Mouse (Mus musculus): ENCODE data around the gene Etfbkmt. TPM values are rescaled to one million over a fixed set of nuclear protein-coding genes. Genes with fewer than 3 reads are reported as not detected.
A peak's percentile ranks its signal among the peaks of the same experiment; 100 is the strongest.
"Not testable (repeated sequence)": the region's sequence is repeated elsewhere in the genome, so short reads cannot be mapped to it uniquely, and the experiment has no call there.

Gene Etfbkmt
- polyA plus RNA-seq, 1 experiment from 2014 or later, result 17.3 TPM

DNA sequence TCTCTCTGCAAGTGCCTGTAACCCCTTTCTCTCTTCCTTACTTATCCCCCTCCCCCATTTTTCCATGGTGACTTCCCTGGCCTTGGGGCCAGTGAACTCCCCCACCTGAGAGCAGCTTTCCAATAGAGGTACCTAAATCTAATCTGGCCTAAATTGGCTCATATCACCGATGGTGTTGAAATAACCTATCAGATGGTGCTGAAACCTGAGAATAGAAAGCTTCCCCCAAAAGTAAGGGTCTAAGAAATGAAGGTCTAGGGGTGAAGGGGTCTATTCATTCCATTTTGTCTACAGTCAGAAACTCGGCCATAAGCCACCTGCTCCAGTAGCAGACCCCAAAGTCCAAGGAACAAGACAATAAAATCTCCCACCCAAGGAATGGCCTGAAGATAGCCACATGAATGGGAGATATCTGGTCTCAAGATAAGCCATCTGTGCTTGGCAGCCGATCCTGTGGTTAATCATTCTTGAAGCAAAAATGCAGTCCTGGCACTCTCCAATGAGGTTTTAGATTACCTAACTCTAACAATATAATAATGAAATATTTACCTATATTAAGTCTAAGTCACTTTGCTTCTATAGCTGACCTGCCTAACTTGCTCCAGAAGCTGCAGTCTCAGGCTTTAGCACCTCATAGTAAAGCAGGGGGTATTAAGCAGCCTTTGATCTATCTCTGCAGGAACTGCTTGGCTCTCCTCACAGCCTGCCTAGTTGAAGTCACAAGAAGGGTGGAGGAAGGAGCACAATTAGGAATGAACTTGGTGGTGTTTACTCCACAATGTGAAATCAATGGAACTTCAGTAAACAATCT, 15.6 kb downstream of the Etfbkmt start:
- Histone ChIP-seq H3K27me3 (no peaks in the 10 kb centered on the region), H3K4me3 (replicated peaks) (no peak overlapping the region), H3K27ac (no peak overlapping the region), H3K9ac (replicated peaks) (no peak overlapping the region), H3K36me3 (peaks cover 55% of the 10 kb centered on the region), H3K9me3 (no peaks in the 10 kb centered on the region), H3K4me1 (replicated peaks) (peaks cover 10% of the 10 kb centered on the region), H3K4me2 (no peak overlapping the region)
- WGBS, result 51% methylated on average over 3 of the region's 3 CpGs
- no peak for ATAC-seq (ENCODE audit: insufficient number of reproducible peaks, insufficient read depth, low FRiP score, low TSS enrichment, low read depth)

DNA sequence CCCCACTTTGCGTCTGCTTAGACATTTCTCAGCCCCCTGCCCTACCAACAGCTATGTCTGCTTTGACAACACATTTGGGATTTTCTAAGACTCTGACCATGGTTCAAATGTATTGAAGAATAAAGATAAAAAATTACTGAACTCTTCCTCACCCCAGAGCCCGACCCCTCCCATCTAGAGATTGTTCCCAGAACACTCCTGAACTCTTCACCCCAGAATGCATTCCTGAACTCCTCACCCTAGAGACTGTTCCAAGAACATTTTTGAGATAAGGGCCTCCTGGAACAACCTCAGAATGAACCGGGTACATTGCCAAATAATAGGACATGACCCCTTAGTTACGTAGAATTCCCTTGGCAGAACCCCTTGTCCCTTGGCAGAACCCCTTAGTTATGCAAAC, 27.4 kb downstream of the Etfbkmt start:
- H3K9ac ChIP-seq (replicated peaks); H3K4me3 ChIP-seq (replicated peaks); H3K4me1 ChIP-seq (replicated peaks); H3K4me2 ChIP-seq; H3K27ac ChIP-seq; ATAC-seq (ENCODE audit: insufficient number of reproducible peaks, insufficient read depth, low FRiP score, low TSS enrichment, low read depth); H3K9me3 ChIP-seq; H3K27me3 ChIP-seq: not testable (repeated sequence)
- WGBS, result 90% methylated on average over 4 of the region's 4 CpGs
- peaks cover 66% of the 10 kb centered on the region for H3K36me3 ChIP-seq

DNA sequence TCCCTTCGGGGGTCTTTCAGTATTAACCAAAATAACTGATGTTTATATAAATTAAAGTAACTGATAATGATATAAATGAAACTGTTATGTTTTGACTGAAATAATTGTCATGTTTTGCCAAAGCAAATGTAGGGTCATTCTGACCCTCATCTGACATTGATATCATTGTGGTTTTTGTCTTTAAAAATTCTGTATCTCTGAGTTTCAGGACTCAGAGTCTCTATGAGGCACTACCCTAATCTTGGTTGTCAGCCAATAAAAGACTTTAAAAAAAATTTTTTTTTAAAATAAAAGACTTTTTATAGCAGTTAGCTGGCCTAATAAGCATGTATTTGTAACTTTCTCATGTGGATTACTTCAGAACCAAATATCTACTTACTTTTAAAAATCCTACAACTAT, 28.0 kb downstream of the Etfbkmt start:
- Histone ChIP-seq H3K27me3 (no peaks in the 10 kb centered on the region), H3K36me3 (peaks cover 60% of the 10 kb centered on the region), H3K9me3 (no peaks in the 10 kb centered on the region), H3K4me2 (no peak overlapping the region), H3K27ac (no peak overlapping the region), H3K9ac (replicated peaks) (no peak overlapping the region), H3K4me3 (replicated peaks) (no peak overlapping the region), H3K4me1 (replicated peaks) (no peaks in the 10 kb centered on the region)
- WGBS, result 97% methylated on average over 1 of the region's 1 CpGs
- no peak for ATAC-seq (ENCODE audit: insufficient number of reproducible peaks, insufficient read depth, low FRiP score, low TSS enrichment, low read depth)

DNA sequence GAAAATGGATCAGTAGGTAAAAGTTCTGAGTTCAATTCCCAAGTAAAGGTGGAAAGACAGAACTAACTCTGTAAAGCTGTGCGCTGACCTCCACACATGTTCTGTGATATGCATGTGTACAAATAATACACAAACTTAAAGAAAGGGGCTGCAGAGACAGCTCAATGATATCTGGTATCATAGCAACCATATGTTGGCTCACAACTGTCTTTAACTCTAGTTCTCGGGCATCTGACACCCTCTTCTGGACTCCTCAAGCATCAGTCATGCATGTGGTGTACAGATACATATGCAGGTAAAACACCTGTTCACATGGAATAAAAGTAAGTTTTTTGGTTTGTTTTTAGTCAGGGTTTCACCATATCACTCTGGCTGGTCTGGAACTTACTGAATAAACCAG, 28.8 kb downstream of the Etfbkmt start:
- Histone ChIP-seq H3K9me3 (no peaks in the 10 kb centered on the region), H3K27ac (no peak overlapping the region), H3K4me1 (replicated peaks) (no peaks in the 10 kb centered on the region), H3K27me3 (no peaks in the 10 kb centered on the region), H3K36me3 (peaks cover 55% of the 10 kb centered on the region), H3K4me3 (replicated peaks) (no peak overlapping the region), H3K9ac (replicated peaks) (no peak overlapping the region), H3K4me2 (no peak overlapping the region)
- no peak for ATAC-seq (ENCODE audit: insufficient number of reproducible peaks, insufficient read depth, low FRiP score, low TSS enrichment, low read depth)
- 89% methylated on average over 2 of the region's 2 CpGs for WGBS

DNA sequence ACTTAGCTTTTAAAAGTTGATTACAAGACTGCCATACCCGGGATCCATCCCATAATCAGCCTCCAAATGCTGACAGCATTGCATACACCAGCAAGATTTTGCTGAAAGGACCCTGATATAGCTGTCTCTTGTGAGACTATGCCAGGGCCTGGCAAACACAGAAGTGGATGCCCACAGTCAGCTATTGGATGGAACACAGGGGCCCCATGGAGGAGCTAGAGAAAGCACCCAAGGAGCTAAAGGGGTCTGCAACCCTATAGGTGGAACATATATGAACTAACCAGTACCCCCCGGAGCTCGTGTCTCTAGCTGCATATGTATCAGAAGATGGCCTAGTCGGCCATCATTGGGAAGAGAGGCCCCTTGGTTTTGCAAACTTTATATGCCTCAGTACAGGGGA, 30.3 kb downstream of the Etfbkmt start:
- H3K9ac ChIP-seq (replicated peaks); H3K4me2 ChIP-seq; H3K4me1 ChIP-seq (replicated peaks); H3K9me3 ChIP-seq; H3K27ac ChIP-seq; H3K27me3 ChIP-seq; H3K4me3 ChIP-seq (replicated peaks); ATAC-seq (ENCODE audit: insufficient number of reproducible peaks, insufficient read depth, low FRiP score, low TSS enrichment, low read depth): not testable (repeated sequence)
- over 99% methylated on average over 4 of the region's 4 CpGs for whole genome bisulfite sequencing
- peaks cover 58% of the 10 kb centered on the region for H3K36me3 ChIP-seq

DNA sequence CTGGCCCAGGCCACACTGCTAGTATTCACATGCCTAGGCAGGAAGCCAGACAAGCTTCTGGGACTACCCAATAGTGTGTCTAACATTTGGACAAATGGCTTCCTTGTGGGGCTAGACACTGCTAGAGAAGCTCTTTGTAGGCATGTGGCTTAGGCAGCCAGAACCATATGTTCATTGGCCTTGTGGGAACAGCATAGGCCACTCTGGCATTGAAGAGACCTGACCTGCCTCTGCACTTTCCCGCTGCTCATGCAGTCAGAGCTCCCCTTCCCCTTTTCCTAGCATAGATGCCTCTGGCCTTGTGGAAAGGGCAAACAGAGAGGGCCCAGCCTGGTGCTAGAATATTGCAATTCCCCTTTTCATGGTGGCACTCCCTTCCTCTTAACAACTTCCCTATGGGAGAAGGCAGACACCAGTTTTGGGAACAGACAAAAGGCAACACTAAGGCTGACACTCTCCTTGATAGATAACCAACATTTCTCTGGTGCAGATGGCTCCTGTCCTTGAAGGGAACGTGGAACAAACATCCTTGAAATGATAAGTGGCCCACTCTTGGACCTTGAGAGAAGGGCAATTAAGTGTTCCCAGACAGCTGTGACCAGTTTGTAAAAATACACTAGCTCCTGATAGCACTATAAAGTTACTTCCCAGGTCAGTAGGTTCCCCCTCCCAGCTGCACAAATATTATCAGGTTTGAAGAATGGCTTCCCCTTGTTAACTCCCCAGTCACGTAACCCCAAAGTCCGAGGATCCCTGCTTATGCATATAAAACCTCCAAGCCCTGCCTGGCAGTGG, 34.4 kb downstream of the Etfbkmt start:
- H3K4me2 ChIP-seq, result no peak overlapping the region
- 58% methylated on average over 4 of the region's 4 CpGs for WGBS
- H3K27ac ChIP-seq, result no peak overlapping the region
- no peaks in the 10 kb centered on the region for H3K4me1 ChIP-seq (replicated peaks)
- no peak overlapping the region for H3K9ac ChIP-seq (replicated peaks)
- no peak for ATAC-seq (ENCODE audit: insufficient number of reproducible peaks, insufficient read depth, low FRiP score, low TSS enrichment, low read depth)
- peaks cover 64% of the 10 kb centered on the region for H3K36me3 ChIP-seq
- H3K9me3 ChIP-seq, result peaks cover 8% of the 10 kb centered on the region; the same call in 1 of the 2 replicates
- no peak overlapping the region for H3K4me3 ChIP-seq (replicated peaks)
- H3K27me3 ChIP-seq, result no peaks in the 10 kb centered on the region

DNA sequence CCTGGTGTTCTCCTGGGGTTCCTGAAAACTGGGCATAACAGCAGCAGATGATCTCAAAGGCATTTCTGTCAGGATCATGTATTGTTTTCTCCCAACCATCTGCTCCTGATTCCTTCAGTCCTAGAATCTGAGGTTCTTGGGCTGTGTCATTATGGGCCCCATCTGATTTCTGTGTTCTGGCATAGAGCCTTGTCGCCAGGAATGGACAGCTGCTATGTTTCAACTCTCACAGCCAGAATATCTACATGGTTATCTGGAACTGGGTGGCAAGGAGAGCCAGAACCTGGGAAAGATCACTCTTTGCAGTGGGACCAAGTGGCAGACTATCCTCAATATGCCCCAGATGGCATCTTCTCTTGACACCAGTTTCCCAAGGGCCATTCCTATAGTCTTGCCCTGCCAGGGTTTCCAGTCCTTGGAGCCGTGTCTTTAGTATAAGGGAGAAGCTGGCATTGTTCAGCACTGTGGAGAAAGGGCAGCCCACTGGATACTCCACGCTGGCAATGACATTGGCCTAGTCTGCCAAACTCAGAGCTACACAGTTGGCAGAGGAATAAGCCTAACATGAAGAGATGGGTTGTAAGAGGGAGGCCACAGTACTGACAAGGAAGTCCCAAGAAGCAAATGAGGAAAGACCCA, 35.4 kb downstream of the Etfbkmt start:
- H3K27ac ChIP-seq, result no peak overlapping the region
- H3K4me1 ChIP-seq (replicated peaks), result no peaks in the 10 kb centered on the region
- H3K9me3 ChIP-seq, result peaks cover 9% of the 10 kb centered on the region; the same call in 1 of the 2 replicates
- 91% methylated on average over 3 of the region's 3 CpGs for WGBS
- H3K4me3 ChIP-seq (replicated peaks), result no peak overlapping the region
- H3K36me3 ChIP-seq, result peaks cover 68% of the 10 kb centered on the region
- H3K27me3 ChIP-seq, result no peaks in the 10 kb centered on the region
- ATAC-seq (ENCODE audit: insufficient number of reproducible peaks, insufficient read depth, low FRiP score, low TSS enrichment, low read depth), result no peak
- H3K9ac ChIP-seq (replicated peaks), result no peak overlapping the region
- H3K4me2 ChIP-seq, result no peak overlapping the region

DNA sequence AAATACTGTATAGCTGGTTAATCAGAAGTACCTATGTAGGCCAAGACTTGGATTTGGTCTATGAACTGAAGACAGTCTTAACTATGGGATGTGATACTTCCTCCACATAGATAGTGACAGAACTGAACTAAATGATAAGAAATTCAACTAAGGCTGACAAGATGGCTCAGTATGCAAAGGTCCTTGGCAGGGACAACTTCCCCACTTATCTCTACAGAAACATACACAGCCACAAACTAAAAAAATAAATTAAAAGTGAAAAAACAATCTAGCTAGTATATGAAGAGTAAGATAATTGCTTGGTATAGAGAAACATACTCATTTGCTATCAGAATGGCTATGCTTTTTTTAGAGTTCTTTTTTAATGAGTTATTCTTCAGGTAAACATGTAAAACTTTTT, 39.4 kb downstream of the Etfbkmt start:
- Histone ChIP-seq H3K27ac (no peak overlapping the region), H3K36me3 (peaks cover 91% of the 10 kb centered on the region), H3K27me3 (no peaks in the 10 kb centered on the region), H3K9ac (replicated peaks) (no peak overlapping the region), H3K9me3 (peaks cover 9% of the 10 kb centered on the region; the same call in 1 of the 2 replicates), H3K4me1 (replicated peaks) (no peaks in the 10 kb centered on the region), H3K4me2 (no peak overlapping the region), H3K4me3 (replicated peaks) (no peak overlapping the region)
- ATAC-seq (ENCODE audit: insufficient number of reproducible peaks, insufficient read depth, low FRiP score, low TSS enrichment, low read depth), result no peak

DNA sequence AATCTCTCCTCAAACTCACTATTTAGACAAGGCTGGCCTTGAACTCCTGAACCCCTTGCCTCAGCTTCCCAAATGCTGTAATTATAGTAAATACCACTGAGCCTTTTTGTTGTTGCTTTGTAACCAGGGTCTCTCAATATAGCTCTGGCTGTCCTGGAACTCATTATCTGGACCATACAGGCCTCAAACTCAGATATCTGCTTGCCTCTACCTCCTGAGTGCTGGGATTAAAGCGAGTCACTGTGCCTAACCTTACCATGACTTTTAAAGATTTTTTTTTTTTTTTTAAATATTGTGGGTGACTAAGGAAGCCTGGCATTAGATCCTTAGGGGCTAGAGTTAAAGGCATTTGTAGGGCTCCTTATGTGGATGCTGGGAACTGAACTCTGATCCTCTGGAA, 44.4 kb downstream of the Etfbkmt start:
- no peak overlapping the region for H3K27ac ChIP-seq
- ATAC-seq (ENCODE audit: insufficient number of reproducible peaks, insufficient read depth, low FRiP score, low TSS enrichment, low read depth), result no peak

DNA sequence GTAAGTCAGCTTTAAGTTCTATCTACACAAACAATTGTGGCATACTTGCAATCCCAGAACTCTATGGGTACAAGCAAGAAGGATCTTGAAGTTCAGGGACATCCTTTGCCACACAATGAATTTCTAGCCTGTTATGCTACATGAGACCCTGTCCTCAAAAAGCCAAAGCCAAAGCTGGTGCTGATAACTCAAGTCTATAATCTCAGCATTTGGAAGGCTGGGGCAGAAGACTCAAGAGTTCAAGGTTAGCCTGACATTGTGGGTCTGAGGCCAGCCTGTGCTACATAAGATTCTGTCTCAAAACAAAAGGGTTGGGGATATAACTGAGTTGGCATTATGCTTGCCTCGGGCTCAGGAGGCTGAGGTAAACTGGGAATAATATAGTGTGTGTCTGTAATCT, 47.7 kb downstream of the Etfbkmt start:
- H3K4me3 ChIP-seq (replicated peaks), result peak overlapping the region; percentile 70
- H3K9me3 ChIP-seq, result no peaks in the 10 kb centered on the region
- no peak overlapping the region for H3K9ac ChIP-seq (replicated peaks)
- H3K27ac ChIP-seq, result no peak overlapping the region
- no peak for ATAC-seq (ENCODE audit: insufficient number of reproducible peaks, insufficient read depth, low FRiP score, low TSS enrichment, low read depth)
- H3K36me3 ChIP-seq, result peaks cover 22% of the 10 kb centered on the region
- H3K4me1 ChIP-seq (replicated peaks), result peaks cover 14% of the 10 kb centered on the region
- H3K27me3 ChIP-seq, result no peaks in the 10 kb centered on the region
- 87% methylated on average over 1 of the region's 1 CpGs for WGBS
- peak overlapping the region; percentile 64 for H3K4me2 ChIP-seq

More for the DNA sequence above, 44.4 kb downstream of the Etfbkmt start:
- no peak overlapping the region for H3K4me2 ChIP-seq
- no peak overlapping the region for H3K4me3 ChIP-seq (replicated peaks)
- peaks cover 14% of the 10 kb centered on the region for H3K4me1 ChIP-seq (replicated peaks)
- H3K36me3 ChIP-seq, result peaks cover 53% of the 10 kb centered on the region
- H3K27me3 ChIP-seq, result no peaks in the 10 kb centered on the region
- 100% methylated on average over 1 of the region's 1 CpGs for WGBS
- H3K9ac ChIP-seq (replicated peaks), result no peak overlapping the region
- H3K9me3 ChIP-seq, result peaks cover under 1% of the 10 kb centered on the region; the same call in 1 of the 2 replicates

Data from limb, embryonic 12.5 days (tissue).